In genomic region chr6:76620754-76621204, GRCm38 (mm10) we compare ENCODE assay signal across 13 mouse cellular contexts.
DNase-seq lines count a peak whose midpoint lies in the region; ATAC-seq and TF ChIP-seq lines count a peak whose summit lies in the region.
"Had no signal": no experiment of that assay in that cellular context is flagged by ENCODE, and none has a peak within 500 bp of the region (broad histone marks: within the 10 kb centered on the region; RNA-seq: fewer than 3 reads in every experiment).

No protein-coding gene starts in this region.

- no peaks in the 10 kb centered on the region for H3K9me3 ChIP-seq in heart, embryonic 11.5 days (replicated peaks; ENCODE audit: control insufficient read depth, low read length)
- no peaks in the 10 kb centered on the region for H3K9me3 ChIP-seq in forebrain, embryonic 12.5 days
- H3K9me3 ChIP-seq in liver, postnatal 0 days (ENCODE audit: low read length), result no peaks in the 10 kb centered on the region

- no peak overlapping the region for H3K4me2 ChIP-seq in heart, embryonic 11.5 days
- H3K4me2 ChIP-seq in forebrain, embryonic 12.5 days, result no peak overlapping the region
- no peak overlapping the region for H3K4me2 ChIP-seq in liver, postnatal 0 days (ENCODE audit: low read depth, low read length)

- 79% methylated on average over 6 of the region's 6 CpGs for WGBS in heart, embryonic 11.5 days (ENCODE audit: insufficient replicate concordance)
- WGBS in forebrain, embryonic 12.5 days, result 25% methylated on average over 6 of the region's 6 CpGs
- 72% methylated on average over 6 of the region's 6 CpGs for WGBS in liver, postnatal 0 days (ENCODE audit: insufficient replicate concordance)
- 59% methylated on average over 6 of the region's 6 CpGs for WGBS in heart, adult 2 months

- no peak overlapping the region for H3K4me3 ChIP-seq in heart, embryonic 11.5 days (ENCODE audit: low read depth, low read length)
- no peak overlapping the region for H3K4me3 ChIP-seq in forebrain, embryonic 12.5 days (replicated peaks)
- no peak overlapping the region for H3K4me3 ChIP-seq in liver, postnatal 0 days (ENCODE audit: low read depth, low read length)
- no peak overlapping the region for H3K4me3 ChIP-seq in heart, adult 2 months
- H3K4me3 ChIP-seq: layer of hippocampus, adult 2 months had no signal

- no peak for TF ChIP-seq POLR2A in heart, adult 2 months (IDR thresholded peaks at IDR 0.05; ENCODE audit: insufficient read depth, low read depth, low read length)

- no peak for ATAC-seq in heart, embryonic 11.5 days (replicated peaks; ENCODE audit: insufficient number of reproducible peaks, low FRiP score, low TSS enrichment)
- peak; percentile 86 for ATAC-seq in forebrain, embryonic 12.5 days (ENCODE audit: low FRiP score)
- ATAC-seq in liver, postnatal 0 days, result no peak
- no peak for ATAC-seq in activated CD4-positive, CD25-positive, alpha-beta regulatory T cell, adult 4 months

- DNase-seq in heart, postnatal 4 days, result peak; percentile 8
- DNase-seq in Muller cell, postnatal 12 days (ENCODE audit: inconsistent ontology term), result peak; percentile 42
- DNase-seq in mesoderm, embryonic 11.5 days (ENCODE audit: low read depth, low spot score), result peak; percentile 19
- no peak for DNase-seq in liver, postnatal 0 days
- DNase-seq in heart, adult 2 months, result no peak
- DNase-seq: cerebellum, adult 9-11 months had no signal

- H3K79me2 ChIP-seq in heart, adult 2 months (replicated peaks; ENCODE audit: control insufficient read depth, insufficient read depth, low read length), result no peaks in the 10 kb centered on the region

- no peak for TF ChIP-seq CTCF in liver, postnatal 0 days (IDR thresholded peaks at IDR 0.05; ENCODE audit: low read depth)
- no peak for TF ChIP-seq CTCF in heart, adult 2 months (IDR thresholded peaks at IDR 0.05)

- no peak for TF ChIP-seq EP300 in liver, postnatal 0 days (IDR thresholded peaks at IDR 0.05; ENCODE audit: low read depth)
- TF ChIP-seq EP300 in heart, adult 2 months (IDR thresholded peaks at IDR 0.05; ENCODE audit: insufficient read depth, low read depth, low read length), result no peak

- H3K4me1 ChIP-seq in heart, embryonic 11.5 days (ENCODE audit: control insufficient read depth, insufficient read depth, low read length), result no peaks in the 10 kb centered on the region
- H3K4me1 ChIP-seq in forebrain, embryonic 12.5 days, result peaks cover 6% of the 10 kb centered on the region
- no peaks in the 10 kb centered on the region for H3K4me1 ChIP-seq in liver, postnatal 0 days (ENCODE audit: insufficient read depth)
- no peaks in the 10 kb centered on the region for H3K4me1 ChIP-seq in heart, adult 2 months (ENCODE audit: control insufficient read depth, insufficient read depth, low read length)

- no peak overlapping the region for H3K9ac ChIP-seq in heart, embryonic 11.5 days (ENCODE audit: low read depth, low read length)
- no peak overlapping the region for H3K9ac ChIP-seq in forebrain, embryonic 12.5 days
- no peak overlapping the region for H3K9ac ChIP-seq in liver, postnatal 0 days (replicated peaks)
- no peak overlapping the region for H3K9ac ChIP-seq in heart, adult 2 months (ENCODE audit: low read depth, low read length)
- H3K9ac ChIP-seq: liver, embryonic 14.5 days had no signal

- H3K36me3 ChIP-seq in heart, embryonic 11.5 days (ENCODE audit: control insufficient read depth, insufficient read depth, low read length), result no peaks in the 10 kb centered on the region
- H3K36me3 ChIP-seq in forebrain, embryonic 12.5 days (replicated peaks), result no peaks in the 10 kb centered on the region
- no peaks in the 10 kb centered on the region for H3K36me3 ChIP-seq in liver, postnatal 0 days (replicated peaks; ENCODE audit: insufficient read depth, low read length)
- H3K36me3 ChIP-seq in heart, adult 2 months (ENCODE audit: control insufficient read depth, insufficient read depth, low read length), result no peaks in the 10 kb centered on the region

- no peak overlapping the region for H3K27ac ChIP-seq in heart, embryonic 11.5 days (ENCODE audit: low read depth, low read length)
- no peak overlapping the region for H3K27ac ChIP-seq in forebrain, embryonic 12.5 days
- H3K27ac ChIP-seq in liver, postnatal 0 days (ENCODE audit: low read depth), result no peak overlapping the region
- no peak overlapping the region for H3K27ac ChIP-seq in heart, adult 2 months
- H3K27ac ChIP-seq: layer of hippocampus, adult 2 months; liver, embryonic 14.5 days; stomach, postnatal 0 days had no signal

- H3K27me3 ChIP-seq in heart, embryonic 11.5 days (ENCODE audit: control insufficient read depth, insufficient read depth, low read length), result no peaks in the 10 kb centered on the region
- no peaks in the 10 kb centered on the region for H3K27me3 ChIP-seq in forebrain, embryonic 12.5 days
- H3K27me3 ChIP-seq in liver, postnatal 0 days (ENCODE audit: insufficient read depth, low read length), result no peaks in the 10 kb centered on the region
- no peaks in the 10 kb centered on the region for H3K27me3 ChIP-seq in heart, adult 2 months (ENCODE audit: control insufficient read depth, insufficient read depth, low read length)
- H3K27me3 ChIP-seq: CH12.LX had no signal

- intact Hi-C loops in heart, adult 2 months (cut with DNase I), result no loop called here

Comparison
In these comparisons a context has a peak if more than half of its experiments do, and no peak if none do; other contexts are left out.
1. DNase-seq: peak in heart, postnatal 4 days (single experiment), Muller cell, postnatal 12 days (single experiment) and mesoderm, embryonic 11.5 days (single experiment); none in liver, postnatal 0 days (single experiment) and heart, adult 2 months (0 of 2).